Mouse (Mus musculus): Measurements from ENCODE around the gene Uba2.

DNA sequence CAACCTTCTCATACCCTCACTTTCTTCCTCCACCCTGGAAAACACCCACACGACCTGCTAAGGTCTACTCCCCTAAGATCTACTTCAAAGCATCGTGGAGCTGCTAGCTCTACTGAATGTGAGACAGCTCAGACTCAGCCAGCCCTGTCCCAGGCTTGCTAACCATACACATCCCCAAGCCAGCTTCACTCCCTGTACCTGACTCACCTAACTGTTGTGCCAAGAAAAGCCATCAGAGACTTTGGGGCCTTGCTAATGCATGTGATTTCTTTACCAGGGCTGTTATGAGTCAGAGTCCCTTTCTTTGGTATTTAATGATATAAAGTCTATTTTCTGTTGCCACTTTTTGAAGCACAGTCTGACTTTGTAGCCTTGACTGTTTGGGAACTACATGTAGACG, 38.3 kb downstream of the Uba2 start:
- TF ChIP-seq HCFC1 (IDR thresholded peaks at IDR 0.05; ENCODE audit: borderline replicate concordance, insufficient read depth, low read length) (no peak), MAFK (IDR thresholded peaks at IDR 0.05; ENCODE audit: insufficient read depth, low read depth, low read length) (no peak), ZNF384 (IDR thresholded peaks at IDR 0.05; ENCODE audit: low read depth, low read length) (no peak)

Data from ES-E14 (cell line).